In genomic region chr17:29761938-29762337, GRCm38 (mm10) we compare ENCODE assay signal across 20 mouse cellular contexts. TPM values are rescaled to one million over a fixed set of nuclear protein-coding genes. Genes with fewer than 3 reads are reported as not detected.
A peak's percentile ranks its signal among the peaks of the same experiment; 100 is the strongest.
DNase-seq lines count a peak whose midpoint lies in the region; ATAC-seq lines count a peak whose summit lies in the region.
"Had no signal": no experiment of that assay in that cellular context is flagged by ENCODE, and none has a peak within 500 bp of the region (broad histone marks: within the 10 kb centered on the region; RNA-seq: fewer than 3 reads in every experiment).

No protein-coding gene starts in this region.

- H3K9me3 ChIP-seq in liver, embryonic 11.5 days (ENCODE audit: control insufficient read depth, low read length), result no peaks in the 10 kb centered on the region
- no peaks in the 10 kb centered on the region for H3K9me3 ChIP-seq in intestine, embryonic 16.5 days (ENCODE audit: control insufficient read depth, low read length)
- H3K9me3 ChIP-seq: forebrain, embryonic 13.5 days; heart, embryonic 13.5 days; midbrain, embryonic 10.5 days; midbrain, embryonic 15.5 days; neural tube, embryonic 15.5 days had no signal

- H3K27me3 ChIP-seq in liver, embryonic 11.5 days (replicated peaks; ENCODE audit: control insufficient read depth, insufficient read depth, low read length), result no peaks in the 10 kb centered on the region
- no peaks in the 10 kb centered on the region for H3K27me3 ChIP-seq in intestine, embryonic 16.5 days (replicated peaks; ENCODE audit: control insufficient read depth, insufficient read depth, low read length)
- H3K27me3 ChIP-seq: forebrain, embryonic 13.5 days; heart, embryonic 13.5 days; kidney, embryonic 15.5 days; midbrain, embryonic 15.5 days; neural tube, embryonic 15.5 days had no signal

- no peaks in the 10 kb centered on the region for H3K4me1 ChIP-seq in liver, embryonic 11.5 days (replicated peaks; ENCODE audit: control insufficient read depth, insufficient read depth, low read length)
- no peaks in the 10 kb centered on the region for H3K4me1 ChIP-seq in intestine, embryonic 16.5 days (ENCODE audit: control insufficient read depth, insufficient read depth, low read length)
- H3K4me1 ChIP-seq: midbrain, embryonic 15.5 days had no signal

- no peaks in the 10 kb centered on the region for H3K36me3 ChIP-seq in liver, embryonic 11.5 days (ENCODE audit: control insufficient read depth, insufficient read depth, low read length)
- no peaks in the 10 kb centered on the region for H3K36me3 ChIP-seq in intestine, embryonic 16.5 days (ENCODE audit: control insufficient read depth, insufficient read depth, low read length)
- H3K36me3 ChIP-seq: heart, embryonic 13.5 days; kidney, embryonic 15.5 days; midbrain, embryonic 10.5 days; midbrain, embryonic 15.5 days; neural tube, embryonic 15.5 days had no signal

- 65% methylated on average over 9 of the region's 9 CpGs for WGBS in liver, embryonic 11.5 days
- WGBS in intestine, embryonic 16.5 days, result 77% methylated on average over 9 of the region's 9 CpGs

- H3K4me2 ChIP-seq in liver, embryonic 11.5 days, result no peak overlapping the region
- H3K4me2 ChIP-seq in intestine, embryonic 16.5 days (ENCODE audit: low read depth, low read length), result no peak overlapping the region
- H3K4me2 ChIP-seq: forebrain, embryonic 13.5 days; heart, embryonic 13.5 days; hindbrain, embryonic 14.5 days; kidney, embryonic 15.5 days; midbrain, embryonic 15.5 days; neural tube, embryonic 15.5 days had no signal

- DNase-seq in liver (peak; percentile 37), ES-CJ7 (ENCODE audit: low read depth, low spot score) (peak; percentile 66)
- no peak for DNase-seq in liver, embryonic 11.5 days (ENCODE audit: low spot score)
- peak; percentile 20 for DNase-seq in c-Kit-positive CD71-positive TER-119-positive erythroid progenitor cells, embryonic 14.5 days (ENCODE audit: low spot score)
- no peak for DNase-seq in frontal cortex, postnatal 36 days (ENCODE audit: low spot score in 2 of 2)
- DNase-seq: gastrocnemius, postnatal 25 days; right cerebral cortex, postnatal 25 days had no signal

- H3K4me3 ChIP-seq in liver, embryonic 11.5 days (ENCODE audit: low read depth, low read length), result no peak overlapping the region
- H3K4me3 ChIP-seq in intestine, embryonic 16.5 days (ENCODE audit: low read length), result no peak overlapping the region
- H3K4me3 ChIP-seq: forebrain, embryonic 13.5 days; heart, embryonic 13.5 days; kidney, embryonic 15.5 days; layer of hippocampus, adult 2 months; midbrain, embryonic 10.5 days; midbrain, embryonic 15.5 days; neural tube, embryonic 15.5 days had no signal

- H3K9ac ChIP-seq in liver, embryonic 11.5 days (ENCODE audit: low read depth, low read length), result no peak overlapping the region
- no peak overlapping the region for H3K9ac ChIP-seq in intestine, embryonic 16.5 days (ENCODE audit: low read depth, low read length)
- H3K9ac ChIP-seq: forebrain, embryonic 13.5 days; heart, embryonic 13.5 days; hindbrain, embryonic 14.5 days; kidney, embryonic 15.5 days; midbrain, embryonic 15.5 days; neural tube, embryonic 15.5 days had no signal

- no peak for ATAC-seq in liver, embryonic 11.5 days (replicated peaks; ENCODE audit: low FRiP score)
- ATAC-seq in megakaryocyte progenitor cell, adult 5-6 weeks (replicated peaks; ENCODE audit: poor library complexity), result peak; percentile 34; the same call in 1 of the 2 replicates
- no peak for ATAC-seq in intestine, embryonic 16.5 days
- ATAC-seq: CD4-positive, CD25-positive, alpha-beta regulatory T cell, adult 4 months; forebrain, embryonic 13.5 days; inflammation-experienced regulatory T-cells, adult 6 months; lung, postnatal 0 days; midbrain, embryonic 15.5 days had no signal

- H3K27ac ChIP-seq in liver, embryonic 11.5 days (ENCODE audit: low read depth, low read length), result no peak overlapping the region
- no peak overlapping the region for H3K27ac ChIP-seq in intestine, embryonic 16.5 days (ENCODE audit: low read length)
- H3K27ac ChIP-seq: forebrain, embryonic 13.5 days; heart, embryonic 13.5 days; hindbrain, embryonic 14.5 days; kidney, embryonic 15.5 days; layer of hippocampus, adult 2 months; midbrain, embryonic 10.5 days; midbrain, embryonic 15.5 days; neural tube, embryonic 15.5 days had no signal

RNA-seq across cellular contexts. Expression of gene Ccdc167, which starts 45.1 kb away (rescaled TPM):
- 15.2 and 15.4 TPM in 2 replicates for polyA plus RNA-seq in liver, embryonic 11.5 days (2014; fragmentation: Nextera tagmentation; extraction: Ambion mirVana)
- total RNA-seq in megakaryocyte progenitor cell, adult 5-6 weeks (2015), result 19.1 and 20.1 TPM in 2 replicates
- 6.3 and 11.3 TPM in 2 replicates for total RNA-seq in megakaryocyte progenitor cell, adult 5-6 weeks (2017)
- polyA plus RNA-seq in intestine, embryonic 16.5 days (2015; fragmentation: Nextera tagmentation; extraction: Ambion mirVana), result 10.2 and 12.4 TPM in 2 replicates

Comparison
In these comparisons a context has a peak if more than half of its experiments do, and no peak if none do; other contexts are left out.
1. DNase-seq: peak in liver (single experiment), ES-CJ7 (single experiment) and c-Kit-positive CD71-positive TER-119-positive erythroid progenitor cells, embryonic 14.5 days (single experiment); none in liver, embryonic 11.5 days (single experiment) and frontal cortex, postnatal 36 days (0 of 2).